Mouse (Mus musculus) mesoderm, embryonic 11.5 days (tissue): ENCODE results near the gene Galnt15.

Experiments
- DNase-seq: peaks from one replicate; pipeline ENCODE4 v3.0.0-alpha.2; 2012; ENCODE audit warnings: low read depth, low spot score

Gene Galnt15

DNA sequence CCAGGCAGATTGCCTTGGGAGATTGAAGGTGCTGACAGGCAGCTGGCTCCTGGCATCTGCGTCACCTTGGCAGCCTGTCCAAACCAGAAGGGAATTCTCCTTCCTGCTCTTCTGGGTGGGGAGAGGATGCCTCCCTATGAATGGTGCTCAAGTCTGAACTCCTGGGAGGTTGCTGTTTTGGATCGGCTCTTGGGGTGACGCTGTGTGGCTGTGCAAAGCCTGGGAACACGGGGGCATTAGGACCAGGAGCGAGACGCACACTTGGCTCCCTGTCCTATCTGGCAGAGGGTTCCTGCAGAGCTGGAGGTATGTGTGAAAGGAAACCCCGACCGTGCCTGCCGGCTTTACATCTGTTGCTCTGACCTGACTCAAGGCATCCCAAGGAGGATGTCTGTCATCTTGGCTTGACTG, at the start of gene Galnt15:
Galnt15 (plus strand) TSS at position 309 of the 411 bp plus-strand sequence.
- DNase-seq = no peak

GRCm38 (mm10) chr14:31994021-31994420, 34.8 kb upstream of the Galnt15 start:
- DNase-seq = no peak

- no peak for DNase-seq
Measured at GRCm38 (mm10) chr14:32000941-32001340, 27.8 kb upstream of the Galnt15 start.

GRCm38 (mm10) chr14:32002502-32003338, 26.1 kb upstream of the Galnt15 start:
- no peak for DNase-seq

GRCm38 (mm10) chr14:32003904-32004596, 24.7 kb upstream of the Galnt15 start:
- DNase-seq = no peak

DNA sequence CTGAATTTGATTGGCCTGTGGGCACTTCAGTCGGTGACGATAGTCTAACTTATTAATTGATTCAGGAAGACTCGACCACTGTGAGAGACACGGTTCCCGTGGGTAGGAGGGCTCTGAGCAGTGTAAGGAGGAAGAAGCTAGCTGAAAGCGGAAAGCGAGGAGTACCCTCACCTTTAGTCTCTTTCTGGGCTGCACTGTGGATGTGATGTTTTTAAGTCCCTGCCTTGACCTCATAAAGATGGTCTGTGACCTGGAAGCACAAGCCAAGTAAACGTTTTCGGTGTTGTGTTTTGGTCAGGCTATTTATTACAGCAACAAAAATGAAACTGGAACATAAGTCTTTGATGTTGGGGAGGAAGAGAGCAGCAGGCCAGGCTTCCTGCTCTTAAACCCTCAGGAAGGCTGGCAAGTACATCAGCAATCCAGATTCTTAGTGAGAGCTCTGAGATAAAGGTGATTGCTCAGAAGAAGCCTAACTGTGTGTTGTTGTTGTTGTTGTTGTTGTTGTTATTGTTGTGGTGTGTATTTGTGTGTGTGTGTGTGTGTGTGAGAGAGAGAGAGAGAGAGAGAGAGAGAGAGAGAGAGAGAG, 23.0 kb upstream of the Galnt15 start:
- no peak for DNase-seq

DNA sequence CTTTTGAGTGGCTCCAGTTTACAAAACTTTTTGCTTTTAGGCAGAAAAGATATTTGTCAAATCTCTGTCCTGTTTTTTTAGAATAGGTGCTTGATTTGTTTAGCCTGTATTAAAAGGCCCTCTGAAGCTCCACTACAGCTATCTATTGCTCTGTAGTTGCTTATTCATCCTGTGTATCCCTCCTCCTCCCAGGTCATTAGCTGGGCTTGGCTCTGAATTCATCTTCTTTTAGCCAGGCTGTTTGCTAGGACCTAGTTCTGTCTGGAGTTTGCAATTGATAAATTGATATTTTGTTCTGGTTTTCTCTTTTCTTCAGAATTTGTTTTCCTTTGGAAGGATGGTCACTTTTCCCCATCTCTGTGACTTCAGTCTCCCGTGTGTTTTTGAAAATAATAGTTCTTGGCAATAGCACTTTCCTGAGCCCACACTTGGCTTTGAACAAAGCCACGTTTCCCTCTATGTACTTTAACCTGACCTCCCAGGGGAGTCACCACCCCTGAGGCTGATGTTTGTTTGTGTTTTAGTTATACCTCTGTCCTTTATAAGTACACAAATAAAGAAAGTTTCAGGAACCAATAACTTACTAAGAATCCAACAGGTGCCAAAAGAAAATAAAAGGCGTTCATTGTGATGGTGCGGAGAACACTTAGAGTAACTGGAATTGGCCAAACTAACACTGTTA, 21.0 kb upstream of the Galnt15 start:
- DNase-seq = no peak

DNA sequence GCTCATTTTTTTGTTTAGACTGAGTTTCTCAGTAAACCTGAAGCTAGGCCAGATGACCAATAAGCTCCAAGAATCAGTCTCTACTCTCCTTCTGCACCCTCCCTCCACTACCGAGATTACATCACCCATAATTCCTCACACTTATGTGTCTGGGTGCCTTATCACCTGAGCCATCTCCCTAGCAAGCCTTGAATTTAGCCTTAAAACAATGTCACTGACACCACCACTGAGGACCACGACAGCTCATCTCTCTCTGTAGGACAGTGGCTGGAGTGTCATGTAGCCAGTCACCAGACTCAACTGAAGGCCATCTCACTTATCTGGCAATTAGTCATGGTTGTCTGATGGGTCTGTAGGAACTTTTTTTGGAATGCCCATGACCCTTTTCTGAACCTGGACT, 19.1 kb upstream of the Galnt15 start:
- no peak for DNase-seq

DNA sequence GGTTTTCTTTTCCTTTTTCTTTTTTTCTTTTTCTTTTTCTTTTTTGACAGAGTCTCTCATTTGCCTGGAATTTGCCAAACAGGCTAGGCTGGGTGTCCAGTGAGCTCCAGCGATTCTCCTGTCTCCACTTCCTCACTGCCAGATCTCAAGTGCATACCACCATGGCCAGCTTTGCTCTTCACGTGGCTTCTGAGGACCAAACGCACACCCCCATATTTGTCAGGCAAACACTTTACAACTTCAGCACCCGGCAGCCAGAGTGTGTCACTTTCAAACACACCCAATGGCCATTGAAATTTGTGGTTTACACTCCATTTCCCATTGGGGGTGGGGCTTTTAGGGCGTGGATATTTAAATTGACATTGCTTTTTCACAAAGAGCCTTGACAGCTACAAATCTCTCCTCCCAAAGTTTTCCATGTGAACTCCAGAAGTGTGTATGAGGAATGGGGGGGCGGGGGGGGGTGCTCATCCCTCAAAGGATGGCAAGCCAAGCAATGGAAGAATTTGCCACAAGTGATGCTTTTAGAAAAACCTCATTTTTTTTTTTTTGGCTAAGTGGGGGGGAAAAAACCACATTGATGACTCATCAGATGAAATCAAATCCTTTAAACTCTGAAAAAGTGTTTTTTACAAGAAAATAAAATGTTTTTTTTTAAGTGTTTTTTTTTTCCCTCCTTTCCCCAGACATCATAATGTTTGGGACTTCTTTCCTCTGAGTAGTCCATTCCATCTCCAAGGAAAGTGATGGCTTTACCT, 17.1 kb upstream of the Galnt15 start:
- no peak for DNase-seq

DNA sequence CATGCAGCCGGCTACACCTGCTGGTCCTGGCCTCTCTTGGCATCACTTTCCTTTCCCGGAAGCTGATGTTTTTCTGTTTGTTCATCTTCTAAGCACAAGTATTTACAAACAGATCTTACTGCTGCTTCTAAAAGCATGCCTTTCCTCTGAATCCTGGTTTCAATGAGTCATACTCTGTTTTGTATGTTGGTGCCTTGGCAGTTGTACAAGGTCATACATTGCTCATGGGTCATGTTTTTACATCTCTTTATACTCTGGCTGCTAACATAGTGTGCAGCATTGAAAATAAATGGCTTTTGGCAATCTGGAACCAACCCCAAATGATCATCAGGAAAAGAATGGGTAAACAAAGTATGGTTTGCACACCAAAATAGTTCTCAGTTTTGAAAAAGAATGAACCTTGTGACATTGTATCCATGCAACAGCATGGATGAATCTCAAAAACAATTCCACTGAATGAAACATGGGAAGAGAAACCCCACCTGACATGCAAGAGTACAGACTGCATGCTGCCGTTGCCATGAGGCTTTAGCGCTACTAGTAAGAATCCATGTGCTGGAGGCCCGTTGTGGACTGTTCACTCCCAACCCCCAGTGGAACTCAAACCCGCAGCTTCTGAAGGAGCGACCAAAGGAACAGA, 13.5 kb upstream of the Galnt15 start:
- no peak for DNase-seq

- no peak for DNase-seq
Measured at GRCm38 (mm10) chr14:32016466-32016865, 12.3 kb upstream of the Galnt15 start.

- DNase-seq = peak; percentile 34
Measured at GRCm38 (mm10) chr14:32016921-32017320, 11.9 kb upstream of the Galnt15 start.

GRCm38 (mm10) chr14:32017448-32017847, 11.3 kb upstream of the Galnt15 start:
- no peak for DNase-seq

DNA sequence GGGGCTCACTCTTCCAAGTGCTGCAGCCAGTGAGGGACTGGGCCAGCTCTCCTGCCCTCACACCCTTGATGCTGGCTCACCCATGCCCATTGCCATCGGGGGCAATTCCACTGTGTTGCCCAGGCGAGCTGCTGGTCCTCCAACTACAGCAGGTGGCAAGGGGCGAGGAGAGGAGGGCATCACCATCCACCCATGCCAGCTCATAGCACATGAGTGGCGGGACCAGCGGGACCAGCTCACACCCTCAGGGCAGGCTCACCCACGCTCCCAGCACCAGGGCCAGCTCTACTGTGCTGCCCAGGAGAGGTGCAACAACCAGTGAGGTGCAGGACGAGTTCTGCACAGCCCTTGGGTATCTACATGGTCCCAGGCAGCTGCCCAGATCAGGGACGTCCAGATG, 9.7 kb upstream of the Galnt15 start:
- no peak for DNase-seq

DNA sequence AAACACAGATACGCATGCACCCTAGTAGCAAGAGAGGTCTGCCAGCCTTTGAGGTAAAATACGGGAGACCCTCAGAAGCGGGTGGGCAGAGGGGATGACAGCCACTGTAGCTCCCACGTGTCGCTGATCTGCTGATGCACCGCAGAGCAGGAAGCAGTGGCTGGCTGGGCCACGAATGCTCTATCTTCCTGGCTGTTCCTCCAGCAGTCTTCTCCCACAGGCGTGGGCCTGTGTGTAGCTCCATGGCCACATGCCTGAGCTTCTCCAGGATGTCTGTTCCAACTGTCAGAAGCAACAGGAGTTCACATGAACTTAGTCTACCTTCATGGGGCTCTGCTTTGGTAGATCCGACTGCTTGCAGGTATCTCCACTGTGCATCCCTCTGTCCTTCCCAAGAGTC, 6.8 kb upstream of the Galnt15 start:
- no peak for DNase-seq

DNA sequence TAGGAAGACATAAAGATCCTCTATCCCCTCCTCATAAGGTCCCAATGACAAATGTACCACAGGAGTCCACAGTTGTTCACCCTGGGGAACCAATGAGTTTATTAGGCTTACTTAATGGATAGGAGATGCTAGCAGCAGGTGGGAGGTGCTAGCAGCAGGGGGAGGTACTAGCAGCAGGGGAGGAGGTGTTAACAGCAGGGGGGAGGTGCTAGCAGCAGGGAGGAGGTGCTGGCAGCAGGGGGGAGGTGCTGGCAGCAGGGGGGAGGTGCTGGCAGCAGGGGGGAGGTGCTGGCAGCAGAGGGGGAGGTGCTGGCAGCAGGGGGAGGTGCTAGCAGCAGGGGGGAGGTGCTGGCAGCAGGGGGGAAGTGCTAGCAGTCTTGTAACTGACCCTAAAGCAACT, 6.3 kb upstream of the Galnt15 start:
- no peak for DNase-seq

- DNase-seq = no peak
Measured at GRCm38 (mm10) chr14:32023891-32024290, 4.9 kb upstream of the Galnt15 start.

DNA sequence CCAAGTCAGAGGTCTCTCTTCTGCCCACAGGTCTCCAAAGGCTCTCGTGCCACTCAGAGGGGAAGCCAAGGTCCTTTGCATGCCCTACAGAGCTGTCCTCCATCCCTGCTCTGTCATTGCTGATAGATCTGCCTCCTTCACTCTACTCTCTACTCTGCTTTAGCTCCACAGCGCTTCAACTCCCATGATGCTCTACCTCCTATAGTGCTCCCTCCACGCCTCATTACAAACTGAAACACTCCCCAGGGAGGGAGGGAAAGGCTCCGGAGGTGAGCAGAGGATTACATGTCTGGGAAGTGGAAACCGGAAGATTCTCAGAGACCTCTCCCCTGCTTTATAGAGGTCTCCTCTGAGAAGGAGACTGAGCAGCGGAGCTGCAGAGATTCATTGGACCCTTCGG, 1.6 kb upstream of the Galnt15 start:
- DNase-seq = no peak

- DNase-seq = no peak
Measured at GRCm38 (mm10) chr14:32029411-32029992, 713 bp downstream of the Galnt15 start.

DNA sequence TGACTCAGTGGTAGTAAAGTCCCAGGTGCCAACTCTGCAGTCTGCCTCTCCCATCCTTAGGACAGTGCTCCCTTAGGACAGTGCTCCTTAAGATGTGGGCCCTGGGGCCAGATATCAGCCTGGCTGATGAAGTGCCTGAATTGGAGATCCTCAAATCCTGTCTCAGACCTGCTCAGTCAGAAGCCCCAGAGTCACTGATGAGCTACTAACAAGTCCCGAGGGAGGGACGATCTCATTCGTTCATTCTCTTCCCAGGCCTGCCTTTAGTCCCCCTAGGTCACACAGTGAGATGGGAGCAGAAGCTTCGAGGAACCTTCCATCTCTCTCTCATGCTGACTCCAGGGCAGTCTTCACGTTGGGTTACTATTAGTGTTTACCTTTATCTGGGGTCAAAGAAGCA, 1.3 kb downstream of the Galnt15 start:
- no peak for DNase-seq
